Mouse (Mus musculus) mature B cell (primary cell): ENCODE measurements around the gene 5430403G16Rik.
"Not testable (repeated sequence)": the region's sequence is repeated elsewhere in the genome, so short reads cannot be mapped to it uniquely, and the experiment has no call there.

Experiments used
- in situ Hi-C: fragments of 300-500 bp; cut with MboI; formaldehyde crosslinking; loops from 2 replicates; pipeline ENCODE4 v1.14.3; 2019

5430403G16Rik gene

GRCm38 (mm10) chr5:109690537-109691201, at the start of gene 5430403G16Rik:
5430403G16Rik (minus strand) TSS chr5:109691041.
- in situ Hi-C loops, result not testable (repeated sequence)

- in situ Hi-C loops, result not testable (repeated sequence)
Observed at GRCm38 (mm10) chr5:109717341-109717740, 26.5 kb upstream of the 5430403G16Rik start.

- in situ Hi-C loops, result not testable (repeated sequence)
Observed at GRCm38 (mm10) chr5:109691205-109691965, 544 bp upstream of the 5430403G16Rik start.

- in situ Hi-C loops, result no loop called here
Observed at GRCm38 (mm10) chr5:109682921-109683320, 7.9 kb downstream of the 5430403G16Rik start.
